Mouse (Mus musculus): ENCODE measurements at regions not wholly inside any gene's neighbourhood (a gene's known extent, or its start where the extent isn't known, plus 50 kb on each side); places are given as distances from the start of the nearest gene placed in this dataset.
A peak's percentile ranks its signal among the peaks of the same experiment; 100 is the strongest.
"Not testable (repeated sequence)": the region's sequence is repeated elsewhere in the genome, so short reads cannot be mapped to it uniquely, and the experiment has no call there.

DNA sequence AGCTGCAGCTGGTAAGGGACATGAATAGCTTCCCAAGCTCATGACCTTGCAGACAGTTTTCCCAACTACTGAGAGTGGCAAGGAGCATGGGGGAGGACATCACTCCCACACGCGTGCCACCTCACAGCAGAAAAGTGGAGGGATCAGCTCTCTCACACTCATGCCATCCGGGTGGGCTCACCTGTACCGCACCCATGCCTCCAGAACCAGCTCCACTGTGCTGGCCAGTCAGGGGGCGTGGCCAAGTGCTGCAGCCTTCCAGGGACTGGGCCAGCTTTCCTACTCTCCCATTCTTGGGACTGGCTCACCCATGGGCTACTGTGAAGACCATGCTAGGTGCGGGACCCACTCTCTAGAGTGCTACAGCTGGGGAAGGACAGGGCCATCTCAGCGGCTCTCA is 88.4 kb upstream of the Klf13 start:
- no peak for DNase-seq

DNA sequence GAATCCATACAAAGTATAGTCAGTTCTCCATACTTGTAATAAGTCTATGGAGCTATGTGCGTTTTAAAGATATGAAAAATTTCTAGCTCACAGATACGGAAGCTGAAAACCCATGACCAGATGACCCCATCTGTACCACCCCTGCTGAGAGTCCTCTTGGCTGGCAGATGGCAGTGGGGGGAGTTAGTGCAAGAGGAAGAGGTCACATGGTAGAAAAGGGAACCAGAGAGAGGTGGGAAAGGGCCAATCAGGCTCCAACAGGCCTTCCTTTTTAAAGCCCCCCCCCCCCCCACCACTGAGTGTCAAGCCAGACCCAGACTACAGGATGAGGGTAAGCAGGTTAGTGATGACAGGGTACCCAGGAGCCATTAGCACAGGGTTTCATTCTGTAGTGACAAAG is 86.4 kb upstream of the Klf13 start:
- DNase-seq: no peak

DNA sequence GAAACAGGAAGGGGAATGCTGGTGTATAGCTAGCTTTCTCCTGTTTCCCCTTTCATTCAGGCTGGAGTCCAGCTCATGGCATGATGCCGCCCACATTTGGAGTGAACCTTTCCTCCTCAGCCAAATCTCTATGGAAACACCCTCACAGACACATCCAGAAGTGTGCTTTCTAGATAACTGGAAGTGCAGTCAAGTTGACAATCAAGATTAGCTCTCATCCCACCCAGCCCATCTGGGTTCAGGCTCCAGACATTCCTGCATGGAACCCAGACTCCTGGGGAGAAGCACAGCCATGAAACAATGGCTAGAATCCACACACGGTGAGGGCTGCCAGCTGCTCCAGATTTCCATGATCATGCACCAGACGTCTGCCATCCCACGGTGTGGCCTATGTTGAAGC is 85.5 kb upstream of the Klf13 start:
- no peak for DNase-seq

DNA sequence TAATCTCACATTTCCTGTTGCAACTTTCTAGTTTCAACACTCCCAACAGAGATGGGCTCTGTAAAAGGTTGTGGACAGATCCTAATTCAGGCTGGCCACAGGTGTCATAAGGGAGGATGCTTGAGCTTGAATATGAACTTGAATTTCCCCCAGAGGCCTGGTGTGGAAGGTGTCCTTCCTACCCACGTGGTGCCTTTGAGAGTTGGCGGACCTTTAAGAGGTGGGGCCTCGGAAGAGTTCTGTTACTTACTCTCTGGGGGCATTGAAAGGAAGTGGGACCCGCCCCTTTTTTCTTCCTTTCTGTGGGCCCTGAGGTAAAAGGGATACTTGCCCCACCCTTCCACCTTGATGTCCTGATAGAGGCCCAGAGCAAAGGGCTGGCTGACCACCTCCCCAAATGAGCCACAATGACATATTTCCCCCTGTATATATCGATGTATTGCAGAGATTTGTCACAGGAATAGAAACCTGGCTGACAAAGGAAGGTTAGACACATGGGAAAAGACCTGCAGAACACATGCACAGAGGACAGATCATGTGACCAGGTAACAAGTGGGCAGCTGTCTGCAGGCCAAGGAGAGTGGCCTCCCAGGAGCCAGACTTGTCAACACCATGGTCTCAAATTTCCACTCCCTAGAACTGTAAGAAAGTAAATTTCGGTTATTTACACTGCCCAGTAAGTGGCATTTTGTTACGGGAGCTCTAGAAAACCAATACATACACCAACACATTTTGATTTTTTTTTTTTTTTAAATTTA is 84.2 kb upstream of the Klf13 start:
- DNase-seq: no peak

DNA sequence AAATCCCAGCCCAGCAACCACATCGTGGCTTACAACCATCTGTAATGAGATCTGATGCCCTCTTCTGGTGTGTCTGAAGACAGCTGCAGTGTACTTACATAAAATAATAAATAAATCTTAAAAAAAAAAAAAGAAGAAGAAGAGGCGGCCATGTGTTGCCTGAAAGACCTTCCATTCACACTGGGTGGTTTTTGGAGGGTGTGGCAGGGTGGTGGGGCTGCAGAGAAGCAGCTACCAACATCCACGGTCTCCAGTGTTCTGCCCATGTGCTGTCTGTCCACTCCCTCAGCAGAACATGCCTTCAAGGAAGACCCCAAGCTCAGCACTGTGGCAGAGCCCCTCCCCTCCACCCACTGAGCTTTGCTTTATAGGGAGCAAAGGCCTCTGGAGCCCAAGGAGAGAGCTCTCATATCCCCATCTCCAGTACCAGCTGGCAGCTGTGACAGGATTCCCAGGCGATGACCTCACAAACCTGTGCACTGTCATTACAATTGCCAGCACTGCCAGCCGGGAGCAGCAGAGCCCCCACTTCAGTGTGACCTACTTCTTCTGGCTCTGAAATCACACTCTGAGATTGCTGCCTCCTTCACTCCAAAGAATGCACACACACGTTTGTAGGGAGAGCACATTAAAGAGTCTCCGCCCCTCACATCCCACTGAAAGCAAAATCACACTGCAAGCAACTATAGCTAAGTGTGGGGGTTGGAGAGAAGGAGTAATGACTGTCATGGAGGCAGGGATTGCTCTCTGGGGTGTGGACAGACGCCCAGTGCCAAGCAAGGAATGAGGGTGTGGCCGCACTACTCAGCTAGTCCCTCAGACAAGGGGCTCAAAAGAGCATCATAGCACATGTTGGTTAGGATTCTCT is 82.8 kb upstream of the Klf13 start:
- peak; percentile 41 for DNase-seq

DNA sequence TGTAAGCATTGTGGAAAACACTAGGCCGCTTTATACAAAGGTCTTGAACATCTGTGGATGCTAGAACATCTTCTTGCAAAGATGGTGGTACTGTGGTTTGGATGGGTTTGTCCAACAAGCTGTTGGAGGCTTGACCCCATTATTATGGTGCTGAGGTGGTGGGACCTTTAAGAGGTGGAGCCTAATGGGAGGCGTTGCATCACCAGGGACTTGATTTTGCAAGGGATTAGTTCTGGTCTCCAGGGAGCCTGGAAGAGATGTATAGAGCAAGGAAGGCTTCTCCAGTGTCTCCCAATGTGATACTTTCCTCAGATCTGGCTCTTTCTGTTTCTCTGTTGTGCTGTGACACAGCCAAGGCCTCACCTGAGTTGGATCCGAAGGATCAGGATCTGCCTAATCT is 79.4 kb upstream of the Klf13 start:
- DNase-seq: no peak

DNA sequence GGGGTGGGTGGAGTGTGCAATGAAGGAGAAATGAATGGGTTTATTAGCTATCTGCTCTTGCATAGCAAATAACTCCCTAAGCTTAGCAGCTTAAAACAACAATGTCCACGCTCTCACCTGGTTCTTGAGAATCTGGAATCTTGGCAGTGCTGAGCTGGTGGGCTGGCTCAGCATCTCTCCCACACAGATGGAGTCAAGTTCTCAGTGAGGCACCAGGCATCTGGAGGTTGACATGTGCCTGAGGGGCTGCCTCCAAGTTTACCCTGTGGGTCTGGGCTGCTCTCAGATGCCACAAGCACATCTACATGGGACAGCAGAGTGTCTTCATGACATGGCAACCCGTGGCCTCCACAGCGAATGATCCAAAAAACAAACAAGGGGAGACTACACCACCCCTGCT is 78.2 kb upstream of the Klf13 start:
- DNase-seq: no peak

DNA sequence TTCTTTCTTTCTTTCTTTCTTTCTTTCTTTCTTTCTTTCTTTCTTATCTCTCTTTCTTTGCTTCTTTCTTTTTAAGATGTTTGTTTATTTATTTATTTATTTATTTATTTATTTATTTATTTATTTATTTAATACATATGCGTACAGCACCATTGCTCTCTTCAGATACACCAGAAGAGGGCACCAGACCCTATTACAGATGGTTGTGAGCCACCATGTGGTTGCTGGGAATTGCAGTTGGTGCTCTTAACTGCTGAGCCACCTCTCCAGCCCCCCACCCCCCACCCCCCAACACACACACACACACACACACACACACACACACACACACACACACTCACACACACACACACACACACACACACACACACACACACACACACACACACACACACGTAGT is 76.4 kb upstream of the Klf13 start:
- not testable (repeated sequence) for DNase-seq

DNA sequence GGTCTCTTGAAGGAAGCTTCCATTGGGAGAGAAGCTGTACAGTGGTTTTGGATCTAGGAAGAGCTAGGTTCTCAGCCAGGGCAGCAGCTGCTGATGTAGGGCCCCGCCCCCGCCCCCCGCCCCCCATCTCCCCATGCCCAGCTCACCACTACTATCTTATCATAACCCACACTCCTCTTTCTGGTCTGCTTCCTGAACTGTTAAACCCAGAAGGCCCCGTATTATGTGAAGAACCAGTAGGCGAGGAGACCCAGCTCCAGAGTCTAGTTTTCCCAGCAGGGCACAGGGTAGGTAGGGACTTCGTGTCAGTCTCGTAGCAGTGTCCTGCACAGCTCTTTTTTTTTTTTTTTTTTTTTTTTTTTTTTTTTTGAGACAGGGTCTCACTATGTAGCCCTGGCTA is 75.5 kb upstream of the Klf13 start:
- no peak for DNase-seq

DNA sequence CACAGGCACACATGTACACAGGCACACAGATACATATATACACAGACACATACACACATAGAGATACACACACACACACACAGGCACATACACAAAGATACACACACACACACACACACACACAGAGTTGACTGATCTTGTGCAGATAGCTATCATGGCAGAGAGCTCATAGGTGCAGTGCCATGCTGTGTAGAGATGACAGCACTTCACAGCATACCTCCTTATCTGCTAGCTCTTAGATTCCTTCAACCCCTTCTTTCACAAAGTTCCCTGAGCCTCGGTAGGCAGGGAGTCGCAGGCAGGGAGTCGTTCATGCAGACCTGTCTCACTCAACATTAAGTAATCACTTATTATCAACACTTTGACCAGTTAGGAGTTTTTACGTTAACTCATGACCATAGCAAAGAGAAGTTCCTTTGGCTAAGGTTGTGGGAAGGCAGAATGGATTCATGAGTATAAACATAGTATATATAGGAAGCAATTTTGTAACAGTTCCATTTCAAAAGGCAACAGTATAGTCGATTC is 74.4 kb upstream of the Klf13 start:
- no peak for DNase-seq

DNA sequence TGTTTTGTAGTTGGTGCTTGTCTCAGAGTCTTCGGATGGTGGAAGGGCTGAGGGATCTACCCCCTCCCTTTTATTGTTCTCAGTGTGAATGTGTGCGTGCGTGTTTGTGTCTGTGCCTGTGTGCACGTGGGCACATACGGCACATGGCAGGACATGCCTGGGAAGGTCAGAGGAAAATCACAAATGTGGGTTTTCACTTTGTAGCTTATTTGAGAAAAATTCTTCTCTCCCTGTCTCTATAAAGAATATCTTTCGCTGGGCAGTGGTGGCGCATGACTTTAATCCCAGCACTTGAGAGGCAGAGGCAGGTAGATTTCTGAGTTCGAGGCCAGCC is 73.5 kb upstream of the Klf13 start:
- no peak for DNase-seq

DNA sequence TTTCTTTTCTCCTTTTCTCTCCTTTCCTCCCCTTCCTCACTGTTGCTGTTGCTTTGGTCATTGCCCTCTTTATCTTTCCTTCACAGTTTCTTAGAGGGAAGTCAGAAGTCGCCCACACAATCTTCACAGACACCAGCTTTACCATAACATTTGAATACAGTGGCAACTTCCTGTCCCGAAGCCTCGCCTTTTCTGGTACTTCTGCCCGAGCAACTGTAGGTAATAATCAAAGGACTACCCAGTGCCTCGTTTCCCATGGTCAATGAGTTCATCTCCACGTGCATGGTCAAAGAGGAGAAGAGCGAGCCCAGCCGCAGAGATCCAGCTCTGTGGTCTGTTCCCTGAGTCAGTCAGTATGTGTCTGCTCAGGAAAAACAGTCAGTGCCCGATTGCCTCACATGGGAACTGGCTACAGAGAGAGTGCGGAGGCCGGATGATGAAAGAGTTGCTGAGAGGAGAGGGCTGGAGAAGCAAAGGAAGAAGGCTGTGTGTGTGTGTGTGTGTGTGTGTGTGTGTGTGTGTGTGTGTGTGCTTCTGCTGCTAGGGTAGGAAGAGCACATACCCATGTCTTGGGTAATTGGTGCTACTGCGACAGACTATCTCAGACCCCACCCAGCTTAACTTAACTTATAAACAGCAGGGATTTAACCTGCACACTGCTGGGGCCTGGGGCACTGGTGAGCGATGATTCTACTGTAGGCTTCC is 73.0 kb upstream of the Klf13 start:
- DNase-seq: peak; percentile 43

DNA sequence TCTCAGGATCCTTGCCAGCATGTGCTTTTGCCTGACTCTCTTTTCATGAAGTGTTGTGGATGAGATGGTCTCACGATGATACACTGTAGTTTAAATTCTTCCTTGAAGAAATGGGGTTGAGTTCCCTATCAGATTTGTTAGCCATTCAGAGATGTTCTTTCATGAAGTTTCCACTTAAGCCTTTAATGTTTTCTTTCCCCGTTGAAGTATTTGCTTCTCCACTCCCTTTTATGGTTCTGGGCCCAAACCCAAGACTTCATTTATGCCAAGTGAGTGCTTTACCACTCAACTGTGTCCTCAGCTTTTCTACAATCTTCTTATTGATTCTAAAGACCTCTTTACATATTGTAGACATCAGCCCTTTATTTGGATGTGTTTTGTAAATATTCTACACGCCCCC is 71.9 kb upstream of the Klf13 start:
- DNase-seq: no peak

DNA sequence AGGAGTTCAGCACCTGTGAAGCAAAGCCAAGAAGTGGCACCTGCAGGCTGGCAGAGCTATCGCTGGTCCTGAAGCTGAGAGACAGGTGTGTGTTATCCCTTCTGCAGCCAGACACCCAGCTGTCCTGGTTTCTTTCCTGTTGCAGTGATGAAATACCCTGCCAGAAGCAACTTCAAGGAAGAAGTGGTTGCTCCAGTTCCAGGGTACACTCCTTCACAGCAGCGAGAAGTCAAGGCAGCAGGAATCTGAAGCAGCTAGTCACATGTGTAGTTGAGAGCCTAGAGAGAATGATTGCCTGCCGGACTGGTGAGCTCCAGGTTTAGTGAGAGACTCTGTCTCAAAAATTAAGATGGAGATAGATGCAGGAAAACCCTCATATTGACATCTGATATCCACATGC is 69.1 kb upstream of the Klf13 start:
- DNase-seq: no peak

DNA sequence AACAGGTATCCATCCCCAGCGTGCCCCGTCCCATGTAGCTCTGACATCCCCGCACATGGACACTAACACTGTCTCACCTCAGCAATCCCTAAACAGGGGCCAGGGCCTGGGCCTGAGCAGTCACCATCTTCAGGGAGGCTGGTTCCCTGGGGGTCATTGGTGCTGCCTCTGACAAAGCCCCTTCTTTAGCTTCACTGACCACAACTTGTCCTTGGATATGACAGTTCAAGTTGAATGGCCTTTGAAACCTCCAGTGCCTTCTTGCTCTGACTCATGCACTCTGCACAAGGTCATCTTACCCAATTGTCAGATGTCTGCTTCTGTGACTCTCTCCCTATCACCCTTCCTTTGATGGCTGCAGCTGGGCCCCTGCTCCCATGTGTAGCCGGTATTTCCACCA is 68.2 kb upstream of the Klf13 start:
- peak; percentile 64 for DNase-seq

DNA sequence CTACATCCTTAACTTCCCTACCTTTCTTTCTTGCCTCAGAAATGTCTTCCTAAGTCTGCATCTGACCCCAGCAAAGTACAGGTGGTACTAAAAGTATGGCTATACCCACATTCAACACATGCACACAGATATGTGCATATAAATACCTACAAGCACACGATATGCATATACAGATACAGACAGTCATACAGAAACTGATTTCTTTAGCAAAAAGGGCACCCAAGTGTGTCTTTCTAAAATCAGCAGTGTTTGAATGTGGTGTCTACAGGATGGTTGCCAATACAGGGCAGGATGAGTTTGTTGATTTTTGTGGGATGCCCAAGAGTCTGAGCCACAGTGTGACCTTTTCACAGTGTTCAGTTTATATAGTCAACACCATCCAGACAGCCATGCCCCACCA is 67.0 kb upstream of the Klf13 start:
- DNase-seq: no peak

DNA sequence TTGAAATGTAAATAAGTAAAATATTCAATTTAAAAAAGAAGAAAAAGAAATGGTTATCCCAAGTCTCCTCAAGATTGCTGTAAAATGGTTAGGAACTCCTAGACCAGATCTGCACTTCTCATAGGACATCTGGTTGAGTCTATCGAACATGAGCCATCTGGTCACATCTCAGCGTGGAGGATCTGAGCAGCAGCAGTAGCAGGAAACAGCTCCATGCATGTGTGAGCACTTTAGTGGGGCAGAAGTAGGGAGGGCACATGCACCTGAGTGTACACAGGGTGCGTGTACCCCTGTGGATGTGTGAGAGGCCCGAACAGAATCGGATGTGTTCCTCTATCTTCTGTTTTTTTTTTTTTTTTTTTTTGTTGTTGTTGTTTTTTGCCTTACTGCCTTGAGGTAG is 65.2 kb upstream of the Klf13 start:
- no peak for DNase-seq

DNA sequence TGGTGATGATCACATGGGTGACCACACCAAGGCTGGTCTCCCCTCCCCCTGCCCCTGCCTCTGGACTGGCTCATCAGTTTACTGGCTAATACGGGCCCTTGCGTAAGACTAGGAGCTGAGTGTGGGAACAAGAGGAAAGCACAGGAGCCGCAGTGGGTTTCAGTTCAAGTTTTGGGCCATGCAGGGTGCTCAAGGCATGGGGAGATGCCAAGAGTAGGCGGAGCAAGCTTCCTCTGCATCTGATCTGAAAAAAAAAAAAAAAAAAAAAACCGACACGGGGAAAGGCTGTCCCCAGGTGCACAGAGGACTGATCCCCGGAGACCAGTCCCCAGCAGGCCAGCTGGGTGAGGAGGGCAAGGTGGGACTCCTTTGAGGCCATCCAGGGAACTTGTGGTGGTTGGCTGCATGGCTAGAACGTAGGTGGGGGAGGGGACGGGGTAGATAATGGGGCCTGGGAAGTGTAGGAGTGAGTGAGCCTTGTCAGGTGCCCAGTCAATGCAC is 62.9 kb upstream of the Klf13 start:
- no peak for DNase-seq

DNA sequence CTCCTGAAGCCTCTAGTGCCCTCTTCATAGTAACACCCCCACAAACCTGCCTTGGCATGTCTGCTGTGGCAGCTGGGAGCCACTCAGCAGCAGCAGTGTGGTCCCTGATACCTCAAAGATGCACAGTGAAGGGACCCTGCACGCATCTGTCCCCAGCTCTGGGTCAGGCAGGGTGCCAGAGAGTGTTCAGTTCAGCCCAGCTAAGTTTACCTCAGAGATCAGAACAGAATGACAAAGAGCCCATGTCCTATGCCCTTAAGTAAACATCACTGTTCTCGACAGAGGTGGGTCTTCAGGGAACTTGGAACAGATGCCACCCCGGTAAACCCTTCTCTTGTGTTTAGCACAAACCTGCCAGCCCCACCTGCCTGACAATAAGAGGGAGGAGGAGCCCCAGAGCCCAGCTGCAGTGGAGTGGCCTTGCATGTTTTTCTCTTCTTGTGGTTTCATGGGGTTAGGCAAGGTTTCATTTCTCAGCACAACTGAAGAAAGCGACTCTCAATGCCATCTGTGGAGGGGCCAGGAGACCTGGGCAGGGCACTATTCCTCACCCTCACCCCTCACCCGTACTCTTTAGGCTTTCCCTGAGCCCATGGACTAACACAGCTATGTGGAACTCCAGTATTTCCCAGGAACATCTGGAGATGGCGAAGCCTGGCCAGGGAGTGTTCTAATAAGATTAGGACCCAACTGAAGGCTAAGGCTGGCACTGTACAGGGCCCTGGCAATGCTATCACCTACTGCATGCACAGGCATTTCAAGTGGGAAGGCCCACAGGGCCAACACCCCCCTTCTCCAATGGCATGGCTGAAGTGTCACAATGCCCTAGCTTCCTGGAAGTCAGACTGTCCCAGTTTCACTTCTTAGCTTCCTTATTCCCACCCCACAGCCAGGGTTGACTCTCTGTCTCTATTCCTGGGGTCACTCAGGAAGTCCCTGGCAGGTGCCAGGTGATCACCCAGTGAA is 60.6 kb upstream of the Klf13 start:
- peak; percentile 10 for DNase-seq

DNA sequence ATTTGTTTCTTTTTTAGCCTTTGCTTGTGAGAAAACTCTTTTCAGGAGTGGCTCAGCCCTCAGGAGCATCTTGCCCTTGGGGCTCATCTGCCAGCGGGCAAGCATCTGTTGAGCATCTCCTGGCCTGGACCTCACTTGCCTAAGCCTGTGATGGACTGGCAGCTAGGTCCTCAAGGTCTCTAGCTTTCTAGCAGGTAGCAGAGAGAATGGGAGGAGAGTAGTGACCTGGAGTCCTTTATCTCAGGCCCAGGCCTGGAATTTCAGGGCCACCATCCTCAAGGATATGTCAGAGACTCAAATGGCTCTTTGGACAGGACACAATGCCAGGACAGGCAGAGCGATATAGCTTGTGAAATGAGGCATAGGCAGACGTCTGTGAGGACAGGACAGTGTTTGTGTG is 59.3 kb upstream of the Klf13 start:
- no peak for DNase-seq

DNA sequence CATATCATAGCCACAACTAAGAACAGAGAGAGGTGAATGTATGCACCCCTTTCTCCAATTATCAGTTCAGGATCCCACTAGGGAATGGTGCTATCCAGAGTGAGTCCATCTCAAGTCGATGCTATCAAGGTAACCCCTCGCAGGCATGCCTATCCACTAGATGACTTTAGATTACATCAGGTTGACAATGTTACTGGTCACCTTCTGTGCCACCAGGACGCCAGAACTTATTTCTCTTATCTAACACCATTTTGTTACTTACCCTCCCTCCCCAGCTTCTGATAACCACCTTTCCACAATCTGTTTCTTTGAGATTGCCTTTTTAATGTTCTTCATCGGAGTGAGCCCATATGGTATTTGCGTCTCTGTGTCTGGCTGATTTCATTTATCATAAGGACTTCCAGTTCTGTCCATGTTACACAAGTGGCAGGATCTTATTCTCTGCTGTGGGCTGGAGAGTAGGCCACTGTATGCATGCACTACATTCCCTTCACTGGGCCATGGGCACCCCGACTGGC is 57.9 kb upstream of the Klf13 start:
- DNase-seq: no peak

All from adrenal gland, postnatal 10 days (tissue).